Mouse (Mus musculus) liver, adult 2 months (tissue): ENCODE results near the gene Insrr. TPM values are rescaled to one million over a fixed set of nuclear protein-coding genes. Genes with fewer than 3 reads are reported as not detected.
"Not testable (repeated sequence)": the region's sequence is repeated elsewhere in the genome, so short reads cannot be mapped to it uniquely, and the experiment has no call there.

Experiments used
- DNase-seq: peaks from one replicate; pipeline ENCODE4 v3.0.0-alpha.2; 2011; ENCODE audit warnings: low read depth, low spot score; ENCODE audit errors: extremely low read depth
- H3K27ac ChIP-seq: fragments of 200-500 bp; replicated peaks from 2 replicates; pipeline ENCODE4 v1.5.1; 2012; ENCODE audit warnings: low read depth, mild to moderate bottlenecking, control low read depth, inconsistent platforms, low read length; ENCODE audit not compliant: insufficient read depth
- H3K27me3 ChIP-seq: fragments of 200-500 bp; 2 replicates; pipeline ENCODE4 v1.6.1; 2012; ENCODE audit warnings: mild to moderate bottlenecking, moderate library complexity, low read length, inconsistent platforms; ENCODE audit not compliant: control insufficient read depth, insufficient read depth
- H3K36me3 ChIP-seq: fragments of 200-500 bp; 2 replicates; pipeline ENCODE4 v1.6.1; 2012; ENCODE audit warnings: low read length, inconsistent platforms; ENCODE audit not compliant: control insufficient read depth, insufficient read depth
- H3K4me1 ChIP-seq: fragments of 200-500 bp; 2 replicates; pipeline ENCODE4 v1.6.1; 2011; ENCODE audit warnings: low read length; ENCODE audit not compliant: control insufficient read depth, insufficient read depth
- H3K4me3 ChIP-seq: fragments of 200-500 bp; 2 replicates; pipeline ENCODE4 v1.5.1; 2011; ENCODE audit warnings: low read depth, mild to moderate bottlenecking, control low read depth, low read length, moderate library complexity; ENCODE audit not compliant: insufficient read depth
- H3K79me2 ChIP-seq: fragments of 200-500 bp; 2 replicates; pipeline ENCODE4 v1.6.1; 2012; ENCODE audit warnings: inconsistent platforms, mild to moderate bottlenecking, low read length, moderate library complexity; ENCODE audit not compliant: control insufficient read depth, insufficient read depth
- H3K9ac ChIP-seq: fragments of 200-500 bp; 2 replicates; pipeline ENCODE4 v1.6.1; 2012; ENCODE audit warnings: low read depth, mild to moderate bottlenecking, control low read depth, inconsistent platforms, low read length
- CTCF ChIP-seq: fragments of 200-500 bp; IDR thresholded peaks from 2 replicates; pipeline ENCODE4 v1.5.1; 2011; ENCODE audit warnings: low read depth, low read length, control low read depth
- POLR2A ChIP-seq: fragments of 200-500 bp; IDR thresholded peaks from 2 replicates; pipeline ENCODE4 v1.6.1; 2011; ENCODE audit warnings: low read length, control low read depth; ENCODE audit not compliant: insufficient read depth; ENCODE audit errors: extremely low read depth
- WGBS: fragments of 180-500 bp; shearing (Covaris S2); methylation state at CpG from one replicate; pipeline ENCODE4 v1.1.7; 2018; 5-methylcytosine and 5-hydroxymethylcytosine counted together
- polyA plus RNA-seq: library from polyadenylated mRNA; depleted of rRNA; stranded (reverse); fragments of >200 nt; gene quantifications from 2 replicates; pipeline ENCODE4 v1.2.3, GENCODE M21; 2012; rRNA removed
- total RNA-seq: library from RNA; depleted of rRNA; stranded (reverse); fragments of >200 nt; gene quantifications from 2 replicates; pipeline ENCODE4 v1.2.3, GENCODE M21; 2014; rRNA removed

The Insrr gene
- total and polyA plus RNA-seq, 2 experiments: 0.02 TPM; not detected in 1

DNA sequence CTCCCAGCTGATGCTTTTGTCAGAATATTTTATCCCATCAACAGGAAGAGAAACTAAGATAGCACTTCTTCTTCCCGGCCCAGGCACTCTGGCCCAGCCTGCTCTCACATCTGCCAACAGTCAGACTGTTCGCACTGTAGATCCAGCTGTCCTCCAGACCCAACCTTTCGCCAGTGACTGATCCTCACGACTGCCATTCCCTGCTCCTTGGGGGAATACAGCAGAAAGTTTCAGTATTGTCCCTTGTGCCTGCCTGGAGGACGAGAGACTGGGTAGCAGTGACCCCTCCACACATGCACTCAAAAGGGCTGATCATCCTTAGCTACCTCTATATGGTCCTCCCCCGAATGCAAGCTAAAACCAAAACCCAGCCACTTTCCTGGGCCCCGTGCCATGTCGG lies 59.2 kb downstream of the Insrr start:
- Histone ChIP-seq H3K4me1 (peaks cover 8% of the 10 kb centered on the region), H3K27me3 (no peaks in the 10 kb centered on the region), H3K4me3 (no peak overlapping the region), H3K27ac (peak overlapping the region; percentile 34; the same call in 1 of the 2 replicates), H3K79me2 (no peaks in the 10 kb centered on the region), H3K36me3 (peaks cover 20% of the 10 kb centered on the region; the same call in 1 of the 2 replicates), H3K9ac (no peak overlapping the region)
- DNase-seq: no peak
- TF ChIP-seq POLR2A: no peak
- TF ChIP-seq CTCF: no peak
- WGBS: 72% methylated on average over 8 of the region's 8 CpGs

- Histone ChIP-seq H3K79me2 (no peaks in the 10 kb centered on the region), H3K4me3 (no peak overlapping the region), H3K4me1 (peaks cover 8% of the 10 kb centered on the region), H3K27me3 (no peaks in the 10 kb centered on the region), H3K36me3 (peaks cover 34% of the 10 kb centered on the region), H3K9ac (no peak overlapping the region), H3K27ac (no peak overlapping the region)
- no peak for DNase-seq
- TF ChIP-seq CTCF (no peak), POLR2A (no peak)
- WGBS: 94% methylated on average over 8 of the region's 8 CpGs
These were observed 60.9 kb downstream of the Insrr start for GRCm38 (mm10) chr3:87857666-87858065.

DNA sequence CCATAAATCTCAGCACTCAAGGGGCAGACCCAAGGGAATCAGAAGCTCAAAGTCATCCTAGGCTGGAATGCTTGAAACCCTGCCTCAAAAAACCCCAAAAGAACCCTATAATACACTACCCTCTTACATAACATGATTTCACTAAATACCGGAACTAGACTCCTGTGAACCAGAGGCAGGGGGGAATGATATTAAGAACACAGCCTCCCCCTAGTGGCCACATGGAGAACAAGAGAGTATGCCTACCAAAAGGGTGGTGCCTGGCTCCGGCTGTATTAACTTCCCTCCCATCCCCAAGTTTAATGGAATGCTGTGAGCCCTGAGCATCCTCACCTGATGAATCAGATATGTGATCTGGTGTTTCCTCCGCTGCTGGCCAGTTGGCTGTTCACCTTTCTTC lies 63.1 kb downstream of the Insrr start:
- no peak overlapping the region for H3K9ac ChIP-seq
- DNase-seq: peak; percentile 38

DNA sequence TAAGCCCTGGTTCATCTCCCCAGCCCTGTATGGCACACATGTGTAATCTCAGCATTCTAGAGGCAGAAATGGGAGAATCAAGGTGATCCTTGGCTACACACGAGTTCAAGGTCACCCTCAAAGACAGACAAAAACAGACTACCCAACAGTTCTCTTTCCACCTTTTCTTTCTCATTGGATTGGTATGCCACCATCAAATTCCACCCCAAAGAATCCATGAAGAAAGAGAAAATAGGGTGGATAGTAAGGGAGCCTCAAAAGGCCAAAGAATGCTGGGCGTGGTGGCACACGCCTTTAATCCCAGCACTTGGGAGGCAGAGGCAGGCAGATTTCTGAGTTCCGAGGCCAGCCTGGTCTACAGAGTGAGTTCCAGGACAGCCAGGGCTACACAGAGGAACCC lies 67.4 kb downstream of the Insrr start:
- not testable (repeated sequence) for H3K4me1 ChIP-seq, DNase-seq, H3K27ac ChIP-seq, H3K79me2 ChIP-seq, H3K4me3 ChIP-seq, H3K27me3 ChIP-seq, H3K9ac ChIP-seq
- 95% methylated on average over 4 of the region's 4 CpGs for WGBS
- H3K36me3 ChIP-seq: peaks cover 62% of the 10 kb centered on the region

More for the DNA sequence above, 63.1 kb downstream of the Insrr start:
- Histone ChIP-seq H3K4me1 (peaks cover 6% of the 10 kb centered on the region), H3K36me3 (peaks cover 46% of the 10 kb centered on the region), H3K4me3 (no peak overlapping the region), H3K79me2 (no peaks in the 10 kb centered on the region), H3K27ac (no peak overlapping the region), H3K27me3 (no peaks in the 10 kb centered on the region)
- WGBS: 32% methylated on average over 3 of the region's 3 CpGs
- TF ChIP-seq CTCF (peak; percentile 61), POLR2A (no peak)

Other genes starting within 250 kb of the Insrr start
- gene Arhgef11, start 179.4 kb upstream of the Insrr start, total RNA-seq: 12.6 and 16.2 TPM in 2 replicates
- gene Arhgef11, start 179.4 kb upstream of the Insrr start, polyA plus RNA-seq: 15.5 and 16.4 TPM in 2 replicates
- under 0.01 and 0.07 TPM in 2 replicates for gene Lrrc71, start 48.3 kb upstream of the Insrr start, total RNA-seq
- 0.04 and 0.06 TPM in 2 replicates for gene Lrrc71, start 48.3 kb upstream of the Insrr start, polyA plus RNA-seq
- 0.27 TPM in 1 of 2 replicates, not detected in the other for gene Ntrk1, start 1.8 kb upstream of the Insrr start, total RNA-seq
- 0.04 and 0.12 TPM in 2 replicates for gene Ntrk1, start 1.8 kb upstream of the Insrr start, polyA plus RNA-seq
- gene Pear1, start 27.4 kb downstream of the Insrr start, total RNA-seq: 2.3 and 4.7 TPM in 2 replicates
- gene Pear1, start 27.4 kb downstream of the Insrr start, polyA plus RNA-seq: 8.7 and 12.7 TPM in 2 replicates
- 0.09 and 0.20 TPM in 2 replicates for gene Sh2d2a, start 49.8 kb downstream of the Insrr start, total RNA-seq
- gene Sh2d2a, start 49.8 kb downstream of the Insrr start, polyA plus RNA-seq: 0.39 and 0.83 TPM in 2 replicates
- gene Prcc, start 88.7 kb downstream of the Insrr start, total RNA-seq: 8.0 and 9.9 TPM in 2 replicates
- 15.1 and 16.8 TPM in 2 replicates for gene Prcc, start 88.7 kb downstream of the Insrr start, polyA plus RNA-seq
- gene Hdgf, start 109.4 kb downstream of the Insrr start, total RNA-seq: 58.8 and 64.5 TPM in 2 replicates
- gene Hdgf, start 109.4 kb downstream of the Insrr start, polyA plus RNA-seq: 74.7 and 87.3 TPM in 2 replicates
- gene Mrpl24, start 122.6 kb downstream of the Insrr start, total RNA-seq: 84.6 and 96.6 TPM in 2 replicates
- 35.3 and 37.9 TPM in 2 replicates for gene Mrpl24, start 122.6 kb downstream of the Insrr start, polyA plus RNA-seq
- gene Isg20l2, start 133.4 kb downstream of the Insrr start, total RNA-seq: 6.8 and 9.3 TPM in 2 replicates
- gene Isg20l2, start 133.4 kb downstream of the Insrr start, polyA plus RNA-seq: 7.0 and 7.2 TPM in 2 replicates
- 5.3 and 6.2 TPM in 2 replicates for gene Rrnad1, start 133.8 kb downstream of the Insrr start, total RNA-seq
- gene Rrnad1, start 133.8 kb downstream of the Insrr start, polyA plus RNA-seq: 10.1 and 18.4 TPM in 2 replicates
- gene Crabp2, start 151.7 kb downstream of the Insrr start, total RNA-seq: not detected in 2 replicates
- gene Crabp2, start 151.7 kb downstream of the Insrr start, polyA plus RNA-seq: not detected in 2 replicates
- gene Nes, start 174.1 kb downstream of the Insrr start, total RNA-seq: 0.65 and 0.74 TPM in 2 replicates
- 0.53 and 0.55 TPM in 2 replicates for gene Nes, start 174.1 kb downstream of the Insrr start, polyA plus RNA-seq
- gene Bcan, start 203.3 kb downstream of the Insrr start, total RNA-seq: 0.13 TPM in 1 of 2 replicates, not detected in the other
- gene Bcan, start 203.3 kb downstream of the Insrr start, polyA plus RNA-seq: not detected in 2 replicates
- gene Hapln2, start 230.6 kb downstream of the Insrr start, total RNA-seq: not detected in 2 replicates
- not detected in 2 replicates for gene Hapln2, start 230.6 kb downstream of the Insrr start, polyA plus RNA-seq
- gene Gpatch4, start 246.2 kb downstream of the Insrr start, total RNA-seq: 4.2 and 5.7 TPM in 2 replicates
- 4.1 and 4.3 TPM in 2 replicates for gene Gpatch4, start 246.2 kb downstream of the Insrr start, polyA plus RNA-seq